Mouse (Mus musculus) layer of hippocampus, adult 9-10 months (tissue): Measurements from ENCODE around the gene Vmn1r33.
"Not testable (repeated sequence)": the region's sequence is repeated elsewhere in the genome, so short reads cannot be mapped to it uniquely, and the experiment has no call there.

Source experiments
- DNase-seq: peaks from one replicate; pipeline ENCODE4 v3.0.0; 2022; ENCODE audit warnings: low spot score

Gene Vmn1r33

GRCm38 (mm10) chr6:66618182-66618581, at the start of gene Vmn1r33:
Gene Vmn1r33, minus strand, starts transcription at chr6:66618282.
- not testable (repeated sequence) for DNase-seq

- DNase-seq, result no peak
Measured at GRCm38 (mm10) chr6:66643779-66644178, 25.7 kb upstream of the Vmn1r33 start, which contains the start of gene Vmn1r34. Gene Vmn1r34, minus strand, starts transcription at chr6:66643879.

GRCm38 (mm10) chr6:66595804-66596203, 22.3 kb downstream of the Vmn1r33 start:
- DNase-seq, result no peak
